Mouse (Mus musculus) thymus, adult 18-20 months (tissue): ENCODE measurements around the gene Cyp27b1.

Experiments used
- DNase-seq, 2 experiments: peaks; one replicate each; pipeline ENCODE4 v3.0.0; 2022; ENCODE audit warnings: mixed read lengths in 2 of 2

Cyp27b1 gene

DNA sequence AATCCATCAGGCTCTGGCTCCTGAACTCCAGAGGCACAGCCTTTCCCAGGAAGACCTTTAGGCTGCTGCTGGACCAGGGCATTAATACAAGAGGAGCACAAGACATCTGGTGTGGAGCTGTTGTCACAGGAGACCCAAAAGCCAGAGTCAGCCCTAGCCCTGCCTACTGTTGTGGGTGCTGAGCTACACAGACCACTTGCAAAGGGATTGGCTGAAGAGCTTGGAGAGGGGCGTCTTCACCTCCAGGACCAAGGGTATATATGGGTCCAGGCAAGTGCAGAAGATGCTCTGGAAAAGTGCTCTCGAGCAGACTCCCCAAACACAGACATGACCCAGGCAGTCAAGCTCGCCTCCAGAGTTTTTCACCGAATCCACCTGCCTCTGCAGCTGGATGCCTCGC lies at the start of gene Cyp27b1:
Gene Cyp27b1 (plus strand): TSS at position 297 of the 400 bp plus-strand sequence.
- no peak for DNase-seq

GRCm38 (mm10) chr10:127000529-127000928 lies 47.5 kb upstream of the Cyp27b1 start, which contains the start of gene Avil:
Gene Avil (plus strand): TSS chr10:127000709.
- no peak for DNase-seq

DNA sequence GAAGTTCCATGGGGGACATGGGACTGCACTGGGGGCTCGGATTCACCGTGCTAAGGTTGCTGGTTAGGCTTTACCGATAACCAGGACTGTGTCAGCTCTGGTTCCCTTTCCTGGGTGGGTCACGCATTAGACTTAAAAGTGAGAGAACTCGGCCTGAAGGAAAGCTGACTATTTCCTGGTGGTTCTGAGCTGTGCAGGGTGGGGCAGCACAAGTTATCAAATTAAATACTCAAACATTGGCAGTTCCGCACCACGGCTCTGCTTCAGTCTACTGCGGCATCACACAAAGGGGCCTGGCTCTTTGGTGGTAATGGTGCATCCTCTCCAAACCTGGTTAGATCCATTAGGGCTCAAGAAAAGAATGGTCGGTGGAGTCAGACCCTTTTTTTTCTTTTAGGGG lies 46.8 kb upstream of the Cyp27b1 start:
- DNase-seq = no peak

GRCm38 (mm10) chr10:127002056-127002455 lies 46.0 kb upstream of the Cyp27b1 start:
- no peak for DNase-seq

DNA sequence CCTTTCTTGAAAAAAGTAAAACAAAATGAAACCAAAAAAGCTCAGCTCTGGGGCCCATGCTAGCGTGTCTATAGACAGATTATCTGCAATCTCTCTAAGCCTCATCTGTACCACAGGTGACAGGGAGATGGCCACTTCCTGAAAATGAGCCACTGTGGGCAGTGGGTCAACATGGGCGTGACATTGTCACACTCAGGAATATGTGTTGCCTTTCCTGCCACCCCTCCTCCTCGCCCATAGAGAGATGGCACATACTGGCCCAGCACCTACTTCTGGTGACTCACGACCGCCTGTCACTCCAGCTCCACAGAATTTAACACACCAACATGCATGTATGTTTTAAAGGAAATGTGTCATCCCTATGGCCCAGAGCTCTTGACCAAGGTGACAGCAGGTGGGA lies 45.3 kb upstream of the Cyp27b1 start:
- no peak for DNase-seq

- no peak for DNase-seq
Measured at GRCm38 (mm10) chr10:127003334-127003733, 44.7 kb upstream of the Cyp27b1 start.

DNA sequence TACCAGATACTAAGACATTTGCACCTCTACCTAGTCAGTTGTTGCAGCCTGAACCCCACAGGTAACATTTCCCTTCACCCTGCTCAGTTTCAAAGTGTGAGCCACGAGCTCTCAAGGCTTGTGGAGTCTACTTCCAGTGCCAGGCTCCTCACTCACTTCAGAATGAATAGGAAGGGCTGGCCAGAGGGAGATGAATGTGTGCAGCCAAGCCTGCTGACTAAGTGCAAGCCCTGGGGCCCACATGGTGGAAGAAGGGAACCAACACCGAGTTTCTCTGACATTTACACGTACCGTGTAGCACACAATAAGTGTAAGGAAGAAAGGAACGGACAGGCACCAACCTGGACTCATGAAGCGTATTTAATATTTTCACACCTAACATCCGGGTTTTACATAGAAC lies 44.2 kb upstream of the Cyp27b1 start:
- DNase-seq = no peak

- no peak for DNase-seq
Measured at GRCm38 (mm10) chr10:127016488-127016887, 31.6 kb upstream of the Cyp27b1 start.

GRCm38 (mm10) chr10:127017071-127017470 lies 31.0 kb upstream of the Cyp27b1 start:
- no peak for DNase-seq

DNA sequence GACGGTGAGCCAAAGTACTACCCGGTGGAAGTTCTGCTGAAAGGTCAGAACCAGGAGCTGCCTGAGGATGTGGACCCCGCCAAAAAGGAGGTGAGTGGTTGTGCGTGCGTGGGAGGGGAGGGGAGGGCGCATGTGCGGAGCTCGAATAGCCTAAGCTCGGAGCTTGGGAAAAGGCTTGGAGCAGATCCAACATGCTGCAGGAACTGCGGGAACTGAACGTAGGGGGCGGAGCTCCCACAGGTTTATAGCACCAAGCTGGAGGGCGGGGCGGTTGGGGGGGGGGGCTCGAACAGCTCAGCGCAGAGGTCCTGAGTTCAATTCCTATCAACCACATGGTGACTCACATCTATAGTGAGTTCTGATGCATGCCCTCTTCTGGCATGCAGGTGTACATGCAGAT lies 29.6 kb upstream of the Cyp27b1 start:
- DNase-seq = no peak

DNA sequence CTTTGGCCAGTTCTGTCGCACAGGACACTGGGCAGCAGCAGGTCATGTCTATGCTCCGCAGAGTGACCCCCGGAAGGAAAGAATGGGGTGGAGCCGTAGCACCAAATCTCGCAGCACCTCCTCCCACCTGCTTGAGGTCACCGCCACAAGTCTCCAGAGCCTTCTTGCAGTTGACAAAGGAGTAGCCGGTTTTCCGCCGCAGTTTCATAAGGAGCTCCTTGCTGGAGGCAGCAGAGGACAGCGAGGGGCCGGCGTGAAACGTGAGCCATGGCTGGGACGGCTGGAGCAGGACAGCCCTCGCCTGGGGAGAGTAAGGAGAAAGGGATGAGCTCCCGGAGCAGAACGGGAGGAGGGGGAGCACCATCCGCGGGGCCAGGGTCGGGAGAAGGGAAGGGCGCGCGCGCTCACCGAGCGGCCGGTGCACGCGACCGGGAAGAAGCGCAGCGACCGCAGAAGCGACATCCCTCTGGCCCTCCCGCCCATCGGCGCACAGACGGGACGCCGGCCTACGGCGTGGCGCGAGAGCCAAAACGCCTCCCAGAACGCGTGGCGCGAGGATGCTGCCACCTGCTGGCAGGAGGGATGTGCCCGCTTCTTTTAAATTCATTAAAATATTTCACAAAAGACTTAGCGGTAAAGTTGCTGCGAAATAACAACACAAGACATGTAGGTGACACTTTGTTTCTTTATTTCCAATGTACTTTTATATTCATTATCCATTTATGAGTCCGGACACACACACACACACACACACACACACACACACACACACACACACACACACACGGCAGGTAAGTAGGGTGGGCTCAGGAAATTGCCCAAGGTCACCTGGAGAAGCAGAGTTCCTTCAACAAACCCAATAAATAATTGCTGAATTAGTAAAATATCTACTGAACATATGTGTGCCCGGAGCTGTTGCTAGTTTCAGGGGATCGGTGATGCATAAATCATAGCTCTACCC lies 17.4 kb upstream of the Cyp27b1 start, which contains the start of gene Tsfm:
Gene Tsfm (minus strand): TSS at position 505 of the 961 bp plus-strand sequence.
- DNase-seq = peak; percentile 79 to 82

- DNase-seq = no peak
Measured at GRCm38 (mm10) chr10:127033301-127033741, 14.7 kb upstream of the Cyp27b1 start.

- no peak for DNase-seq
Measured at GRCm38 (mm10) chr10:127036273-127036672, 11.8 kb upstream of the Cyp27b1 start.

DNA sequence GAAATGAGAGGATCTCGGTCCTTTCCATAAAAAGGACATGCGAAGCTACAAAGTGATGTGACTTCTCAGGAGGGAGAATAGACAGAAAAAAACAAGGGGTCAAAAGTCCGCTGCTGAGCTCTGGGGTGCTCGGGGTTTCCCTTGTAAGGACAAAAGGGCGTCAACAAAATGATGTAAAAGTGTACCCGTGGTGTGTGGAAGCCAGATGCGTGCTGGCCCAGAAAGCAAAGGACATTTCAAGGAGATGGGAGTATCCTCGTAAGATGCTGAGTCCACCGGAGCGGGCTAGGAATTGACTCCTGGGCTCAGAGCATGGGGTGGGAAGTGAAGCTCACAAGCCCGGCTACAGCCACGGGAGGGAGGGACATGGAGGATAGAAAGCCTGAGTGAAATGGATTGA lies 10.4 kb upstream of the Cyp27b1 start:
- no peak for DNase-seq

- no peak for DNase-seq
Measured at GRCm38 (mm10) chr10:127040569-127041214, 7.4 kb upstream of the Cyp27b1 start.

DNA sequence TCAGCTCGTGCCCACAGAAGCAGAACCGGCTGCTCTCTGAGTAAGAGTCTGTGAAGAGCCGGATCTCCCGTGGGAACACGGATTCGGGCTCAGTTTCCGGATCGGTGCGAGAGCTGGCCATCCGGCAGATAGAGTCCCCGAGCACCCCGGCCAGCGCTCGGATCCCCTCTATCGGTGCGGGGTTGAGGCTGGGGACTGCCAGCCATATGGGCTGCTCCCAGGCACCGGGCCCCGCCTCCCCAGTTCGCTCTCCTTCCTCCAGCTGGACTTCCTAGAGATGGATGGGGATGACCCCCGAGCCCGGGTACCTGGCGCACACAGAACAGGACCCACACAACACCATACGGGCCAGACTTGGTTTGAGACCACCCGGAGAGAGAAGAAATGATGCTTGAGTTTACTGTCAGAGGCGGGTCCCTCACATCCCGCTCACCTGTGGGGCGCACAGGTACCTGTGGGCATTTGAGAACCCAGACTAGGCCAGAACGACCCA lies 6.7 kb upstream of the Cyp27b1 start, which contains the start of the genes Mettl1 and Eef1akmt3:
Gene Mettl1 (plus strand): TSS at position 141 of the 493 bp plus-strand sequence.
Gene Eef1akmt3 (minus strand): TSS at position 240 of the 493 bp plus-strand sequence.
- no peak for DNase-seq

DNA sequence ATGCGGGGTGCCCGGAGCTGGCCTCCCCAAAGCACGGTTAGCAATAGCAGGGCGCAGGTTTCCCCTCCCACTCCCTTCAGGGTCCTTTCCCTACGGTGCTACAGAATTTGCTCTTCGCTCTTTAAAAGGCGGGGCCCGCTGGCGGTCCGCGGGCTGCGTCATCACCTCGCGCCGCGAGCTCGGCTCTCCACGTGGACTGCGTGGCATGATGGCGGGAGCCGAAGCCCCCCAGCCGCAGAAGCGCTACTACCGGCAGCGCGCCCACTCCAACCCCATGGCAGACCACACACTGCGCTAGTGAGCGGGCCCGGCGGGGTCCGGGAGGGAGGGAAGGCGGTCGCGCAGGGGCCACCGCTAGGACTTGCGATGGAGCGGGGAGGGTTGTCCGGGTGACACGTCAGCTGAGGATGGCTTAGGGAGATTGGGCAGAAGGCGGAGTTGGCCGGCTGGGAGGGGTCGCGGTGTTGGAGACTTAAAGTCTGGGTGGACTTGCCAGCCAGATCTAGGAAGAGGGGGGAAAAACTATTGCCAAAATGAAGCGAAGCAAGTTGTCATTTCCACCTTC lies 6.2 kb upstream of the Cyp27b1 start:
- DNase-seq = peak; percentile 40 to 55

- DNase-seq = no peak
Measured at GRCm38 (mm10) chr10:127042468-127043115, 5.5 kb upstream of the Cyp27b1 start.

GRCm38 (mm10) chr10:127043187-127043586 lies 4.9 kb upstream of the Cyp27b1 start:
- no peak for DNase-seq

DNA sequence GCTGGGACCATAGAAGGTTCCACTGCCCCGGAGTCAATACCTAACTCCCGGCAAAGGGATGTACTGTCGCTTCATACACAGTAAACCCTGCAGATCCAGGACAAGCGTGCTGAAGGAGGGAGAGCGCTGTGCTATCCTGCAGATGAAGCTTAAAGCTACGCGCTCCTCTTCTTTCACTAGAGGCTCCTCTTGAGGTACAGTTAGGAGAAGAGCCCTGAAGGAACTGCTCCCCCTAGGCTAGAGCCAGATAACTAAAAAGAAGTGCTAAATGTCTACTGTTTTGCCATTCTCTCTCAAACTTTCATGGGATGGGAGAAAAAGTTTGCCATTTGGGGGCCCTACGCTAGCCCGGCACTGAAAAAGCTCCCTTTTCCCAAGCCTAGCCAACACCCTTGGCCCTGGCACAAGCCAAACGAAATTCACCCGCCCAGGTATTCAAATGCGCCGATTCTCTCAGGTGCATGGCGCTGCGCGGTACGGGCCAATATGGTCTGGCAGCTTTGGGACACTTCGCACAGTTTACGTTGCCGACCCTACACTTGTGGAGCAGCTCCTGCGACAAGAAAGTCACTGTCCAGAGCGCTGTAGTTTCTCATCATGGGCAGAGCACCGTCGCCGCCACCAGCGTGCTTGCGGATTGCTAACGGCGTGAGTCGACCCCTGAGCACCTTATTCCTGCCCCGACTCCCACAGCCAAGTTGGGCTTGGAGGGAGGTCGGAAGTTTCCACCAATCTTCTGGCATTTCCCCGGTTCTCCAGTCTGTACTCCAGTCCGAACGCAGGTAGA lies 751 bp downstream of the Cyp27b1 start:
- no peak for DNase-seq

GRCm38 (mm10) chr10:127049395-127050118 lies 1.5 kb downstream of the Cyp27b1 start:
- DNase-seq = no peak
